Mouse (Mus musculus) myocyte (in vitro differentiated cells): ENCODE measurements around the gene Col9a2.

Source experiments
- CEBPB ChIP-seq: IDR thresholded peaks from 2 replicates; pipeline ENCODE4 v1.6.1; 2011; ENCODE audit warnings: mild to moderate bottlenecking, moderate library complexity; ENCODE audit not compliant: poor library complexity, insufficient read depth, severe bottlenecking
- E2F4 ChIP-seq: IDR thresholded peaks from one replicate; pipeline ENCODE4 v1.6.1; 2011; ENCODE audit warnings: mild to moderate bottlenecking, control low read depth, moderate library complexity; ENCODE audit not compliant: insufficient read depth
- MAX ChIP-seq: IDR thresholded peaks from one replicate; pipeline ENCODE4 v1.6.1; 2011; ENCODE audit warnings: low read depth, mild to moderate bottlenecking, control low read depth
- MYOD1 ChIP-seq, 3 experiments: IDR thresholded peaks; one replicate each; pipeline ENCODE4 v1.6.1; 2011; ENCODE audit warnings: control low read depth in 2 of 3, low read depth in 2 of 3, mild to moderate bottlenecking in 2 of 3, moderate library complexity in 1 of 3; ENCODE audit not compliant: insufficient read length in 2 of 3, control insufficient read depth in 1 of 3
- MYOG ChIP-seq, 3 experiments: IDR thresholded peaks; one replicate each; pipeline ENCODE4 v1.6.1; 2011; ENCODE audit warnings: control low read depth in 2 of 3, low read depth in 2 of 3, mild to moderate bottlenecking in 2 of 3; ENCODE audit not compliant: insufficient read length in 2 of 3, control insufficient read depth in 1 of 3, insufficient read depth in 1 of 3
- POLR2A ChIP-seq: IDR thresholded peaks from one replicate; pipeline ENCODE4 v1.6.1; 2011; ENCODE audit warnings: low read depth, mild to moderate bottlenecking, control low read depth, moderate library complexity; ENCODE audit not compliant: insufficient read length
- POLR2AphosphoS2 ChIP-seq: IDR thresholded peaks from one replicate; pipeline ENCODE4 v1.6.1; 2011; ENCODE audit warnings: low read depth, control low read depth; ENCODE audit not compliant: insufficient read length
- REST ChIP-seq: IDR thresholded peaks from one replicate; pipeline ENCODE4 v1.6.1; 2011; ENCODE audit warnings: mild to moderate bottlenecking, control low read depth, moderate library complexity; ENCODE audit not compliant: insufficient read depth, insufficient read length
- TCF12 ChIP-seq: IDR thresholded peaks from one replicate; pipeline ENCODE4 v1.6.1; 2011; ENCODE audit warnings: mild to moderate bottlenecking, control low read depth; ENCODE audit not compliant: poor library complexity, insufficient read depth, severe bottlenecking
- TCF3 ChIP-seq: IDR thresholded peaks from one replicate; pipeline ENCODE4 v1.6.1; 2011; ENCODE audit warnings: low read depth, control low read depth; ENCODE audit not compliant: insufficient read length
- USF1 ChIP-seq: IDR thresholded peaks from one replicate; pipeline ENCODE4 v1.6.1; 2011; ENCODE audit warnings: low read depth, mild to moderate bottlenecking, control low read depth, moderate library complexity

GRCm38 (mm10) chr4:121103304-121103703, 64.1 kb downstream of the Col9a2 start:
- TF ChIP-seq POLR2A: no peak
- TF ChIP-seq MYOD1 (IDR thresholded peaks at IDR 0.05; ENCODE audit: control insufficient read depth in 1 of 3, insufficient read length in 2 of 3, low read depth in 2 of 3): no peak
- no peak for TF ChIP-seq MYOG (IDR thresholded peaks at IDR 0.05; ENCODE audit: control insufficient read depth in 1 of 3, insufficient read depth in 1 of 3, insufficient read length in 2 of 3, low read depth in 2 of 3)
- TF ChIP-seq REST: no peak
- no peak for TF ChIP-seq CEBPB
- no peak for TF ChIP-seq TCF3
- no peak for TF ChIP-seq USF1
- no peak for TF ChIP-seq MAX
- no peak for TF ChIP-seq E2F4
- TF ChIP-seq POLR2AphosphoS2: no peak
- no peak for TF ChIP-seq TCF12
